In the genomic region with DNA sequence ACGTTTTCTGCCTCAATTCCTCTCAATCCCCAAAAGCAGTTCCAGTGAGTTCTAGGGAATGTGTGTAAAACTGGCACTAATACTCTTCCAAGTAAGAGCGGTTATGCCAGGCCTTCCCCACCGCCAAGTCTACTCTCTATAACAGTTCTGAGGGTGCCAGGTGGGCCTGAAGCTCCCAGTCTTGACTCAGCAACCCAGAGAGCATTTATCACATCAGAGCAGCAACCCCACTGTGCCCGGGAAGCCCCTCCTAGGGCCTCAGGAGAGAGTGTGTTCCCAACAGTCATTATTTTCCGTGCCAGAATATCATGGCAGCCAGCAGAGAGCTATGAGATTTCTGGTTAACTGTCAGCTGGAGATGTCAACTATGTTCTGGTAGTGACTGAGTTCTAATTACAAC, we compare ENCODE assay signal across 23 mouse cellular contexts.
A peak's percentile ranks its signal among the peaks of the same experiment; 100 is the strongest.
DNase-seq lines count a peak whose midpoint lies in the region; ATAC-seq lines count a peak whose summit lies in the region.
"Had no signal": no experiment of that assay in that cellular context is flagged by ENCODE, and none has a peak within 500 bp of the region (broad histone marks: within the 10 kb centered on the region; RNA-seq: fewer than 3 reads in every experiment).

No protein-coding gene starts in this region.

- WGBS in forebrain, embryonic 14.5 days = 68% methylated on average over 5 of the region's 5 CpGs
- 71% methylated on average over 5 of the region's 5 CpGs for WGBS in forebrain, embryonic 10.5 days
- WGBS in forebrain, embryonic 16.5 days = 53% methylated on average over 5 of the region's 5 CpGs

- no peak overlapping the region for H3K4me2 ChIP-seq in forebrain, embryonic 14.5 days (ENCODE audit: low read length)
- no peak overlapping the region for H3K4me2 ChIP-seq in forebrain, embryonic 16.5 days (ENCODE audit: low read length)
- H3K4me2 ChIP-seq: embryonic facial prominence, embryonic 12.5 days; embryonic facial prominence, embryonic 15.5 days; heart, embryonic 11.5 days; hindbrain, embryonic 12.5 days had no signal

- H3K27ac ChIP-seq in forebrain, embryonic 14.5 days (ENCODE audit: low read depth, low read length) = no peak overlapping the region
- no peak overlapping the region for H3K27ac ChIP-seq in forebrain, embryonic 10.5 days
- no peak overlapping the region for H3K27ac ChIP-seq in forebrain, embryonic 16.5 days (ENCODE audit: low read length)
- H3K27ac ChIP-seq: embryonic facial prominence, embryonic 12.5 days; embryonic facial prominence, embryonic 15.5 days; heart, adult 2 months; hindbrain, embryonic 12.5 days; hindbrain, postnatal 0 days had no signal

- H3K4me1 ChIP-seq in forebrain, embryonic 14.5 days (ENCODE audit: control insufficient read depth, insufficient read depth, low read length) = no peaks in the 10 kb centered on the region
- H3K4me1 ChIP-seq in forebrain, embryonic 10.5 days = no peaks in the 10 kb centered on the region
- no peaks in the 10 kb centered on the region for H3K4me1 ChIP-seq in forebrain, embryonic 16.5 days (replicated peaks; ENCODE audit: control insufficient read depth, insufficient read depth, low read length)
- H3K4me1 ChIP-seq: embryonic facial prominence, embryonic 12.5 days; embryonic facial prominence, embryonic 15.5 days; hindbrain, embryonic 12.5 days had no signal

- intact Hi-C loops in left cerebral cortex, postnatal 4 days (cut with DNase I) = no loop called here
- intact Hi-C loops in left cerebral cortex, postnatal 36 days (cut with DNase I) = no loop called here

- H3K36me3 ChIP-seq in forebrain, embryonic 14.5 days (ENCODE audit: control insufficient read depth, insufficient read depth, low read length) = no peaks in the 10 kb centered on the region
- H3K36me3 ChIP-seq in forebrain, embryonic 10.5 days (replicated peaks) = no peaks in the 10 kb centered on the region
- H3K36me3 ChIP-seq in forebrain, embryonic 16.5 days (ENCODE audit: control insufficient read depth, insufficient read depth) = no peaks in the 10 kb centered on the region
- H3K36me3 ChIP-seq: embryonic facial prominence, embryonic 12.5 days; embryonic facial prominence, embryonic 15.5 days; hindbrain, embryonic 12.5 days had no signal

- no peaks in the 10 kb centered on the region for H3K27me3 ChIP-seq in forebrain, embryonic 14.5 days (replicated peaks; ENCODE audit: control insufficient read depth, insufficient read depth, low read length)
- H3K27me3 ChIP-seq in forebrain, embryonic 10.5 days (ENCODE audit: poor library complexity, severe bottlenecking) = no peaks in the 10 kb centered on the region
- H3K27me3 ChIP-seq in forebrain, embryonic 16.5 days (replicated peaks; ENCODE audit: control insufficient read depth, insufficient read depth, low read length) = no peaks in the 10 kb centered on the region
- H3K27me3 ChIP-seq: embryonic facial prominence, embryonic 12.5 days; embryonic facial prominence, embryonic 15.5 days; hindbrain, embryonic 12.5 days had no signal

- no peak overlapping the region for H3K9ac ChIP-seq in forebrain, embryonic 14.5 days (ENCODE audit: low read length)
- no peak overlapping the region for H3K9ac ChIP-seq in forebrain, embryonic 16.5 days (replicated peaks; ENCODE audit: low read depth, low read length)
- H3K9ac ChIP-seq: embryonic facial prominence, embryonic 12.5 days; embryonic facial prominence, embryonic 15.5 days; hindbrain, embryonic 12.5 days had no signal

- peak; percentile 58 for DNase-seq in forebrain, embryonic 14.5 days (ENCODE audit: low spot score)
- DNase-seq in forebrain, embryonic 10.5 days (ENCODE audit: extremely low spot score, low spot score) = no peak
- DNase-seq in left cerebral cortex, postnatal 4 days = peak; percentile 3
- no peak for DNase-seq in left cerebral cortex, postnatal 36 days (ENCODE audit: low spot score in 2 of 2)
- no peak for DNase-seq in spleen, postnatal 10 days (ENCODE audit: low spot score in 2 of 2)
- DNase-seq: adrenal gland, adult 2 months; adrenal gland, postnatal 14 days; cerebellum, adult 18-20 months; cerebellum, adult 9-10 months; cerebellum, postnatal 25 days; gastrocnemius, postnatal 10 days; gastrocnemius, postnatal 36 days; heart, adult 2 months; kidney, adult 18-20 months had no signal

- ATAC-seq in forebrain, embryonic 14.5 days = peak; percentile 70; the same call in 1 of the 2 replicates
- ATAC-seq in forebrain, embryonic 16.5 days = peak; percentile 89
- ATAC-seq: CD4-positive, CD25-positive, alpha-beta regulatory T cell, adult 4 months; hindbrain, postnatal 0 days; inflammation-experienced regulatory T-cells, adult 6 months; intestine, embryonic 16.5 days had no signal

- H3K9me3 ChIP-seq in forebrain, embryonic 14.5 days (replicated peaks; ENCODE audit: control insufficient read depth, low read length) = no peaks in the 10 kb centered on the region
- no peaks in the 10 kb centered on the region for H3K9me3 ChIP-seq in forebrain, embryonic 10.5 days
- peaks cover 8% of the 10 kb centered on the region for H3K9me3 ChIP-seq in forebrain, embryonic 16.5 days (ENCODE audit: control insufficient read depth, low read length)
- H3K9me3 ChIP-seq: embryonic facial prominence, embryonic 12.5 days; embryonic facial prominence, embryonic 15.5 days; hindbrain, embryonic 12.5 days had no signal

- H3K4me3 ChIP-seq in forebrain, embryonic 14.5 days (ENCODE audit: low read depth, low read length) = no peak overlapping the region
- H3K4me3 ChIP-seq in forebrain, embryonic 10.5 days = no peak overlapping the region
- no peak overlapping the region for H3K4me3 ChIP-seq in forebrain, embryonic 16.5 days (replicated peaks; ENCODE audit: low read length)
- H3K4me3 ChIP-seq: embryonic facial prominence, embryonic 12.5 days; embryonic facial prominence, embryonic 15.5 days; heart, adult 2 months; hindbrain, embryonic 12.5 days had no signal

Comparison
In these comparisons a context has a peak if more than half of its experiments do, and no peak if none do; other contexts are left out.
1. DNase-seq: peak in forebrain, embryonic 14.5 days (single experiment) and left cerebral cortex, postnatal 4 days (single experiment); none in forebrain, embryonic 10.5 days (single experiment), left cerebral cortex, postnatal 36 days (0 of 2) and spleen, postnatal 10 days (0 of 2).